Mouse (Mus musculus): ENCODE measurements around the gene Rnf157. TPM values are rescaled to one million over a fixed set of nuclear protein-coding genes. Genes with fewer than 3 reads are reported as not detected.

Gene Rnf157
- polyA plus RNA-seq, 1 experiment from 2014 or later, result 5.2 TPM

GRCm38 (mm10) chr11:116376945-116377661 is 35.7 kb downstream of the Rnf157 start:
- Histone ChIP-seq H3K9ac (ENCODE audit: low read length) (no peak overlapping the region), H3K36me3 (ENCODE audit: control insufficient read depth, insufficient read depth, low read length) (no peaks in the 10 kb centered on the region), H3K4me1 (ENCODE audit: control insufficient read depth, insufficient read depth, low read length) (no peaks in the 10 kb centered on the region), H3K27me3 (ENCODE audit: control insufficient read depth, insufficient read depth, low read length) (no peaks in the 10 kb centered on the region), H3K27ac (ENCODE audit: low read length) (no peak overlapping the region), H3K4me2 (ENCODE audit: low read depth, low read length) (no peak overlapping the region), H3K9me3 (replicated peaks; ENCODE audit: control insufficient read depth, low read length) (no peaks in the 10 kb centered on the region), H3K4me3 (replicated peaks; ENCODE audit: low read length) (no peak overlapping the region)
- no peak for ATAC-seq (ENCODE audit: insufficient read depth, low FRiP score)
- 74% methylated on average over 7 of the region's 7 CpGs for whole genome bisulfite sequencing

- WGBS, result 72% methylated on average over 4 of the region's 4 CpGs
- peak; percentile 49; the same call in 1 of the 2 replicates for ATAC-seq (ENCODE audit: insufficient read depth, low FRiP score)
Observed at GRCm38 (mm10) chr11:116371894-116372450, 40.9 kb downstream of the Rnf157 start.

GRCm38 (mm10) chr11:116369633-116370032 is 43.2 kb downstream of the Rnf157 start:
- Histone ChIP-seq H3K36me3 (ENCODE audit: control insufficient read depth, insufficient read depth, low read length) (no peaks in the 10 kb centered on the region), H3K9ac (ENCODE audit: low read length) (no peak overlapping the region), H3K9me3 (replicated peaks; ENCODE audit: control insufficient read depth, low read length) (no peaks in the 10 kb centered on the region), H3K4me2 (ENCODE audit: low read depth, low read length) (no peak overlapping the region), H3K4me3 (replicated peaks; ENCODE audit: low read length) (no peak overlapping the region), H3K27me3 (ENCODE audit: control insufficient read depth, insufficient read depth, low read length) (no peaks in the 10 kb centered on the region), H3K4me1 (ENCODE audit: control insufficient read depth, insufficient read depth, low read length) (peaks cover 6% of the 10 kb centered on the region; the same call in 1 of the 2 replicates), H3K27ac (ENCODE audit: low read length) (no peak overlapping the region)
- ATAC-seq (ENCODE audit: insufficient read depth, low FRiP score), result no peak
- 58% methylated on average over 5 of the region's 5 CpGs for WGBS

More at GRCm38 (mm10) chr11:116371894-116372450, 40.9 kb downstream of the Rnf157 start:
- no peak overlapping the region for H3K9ac ChIP-seq (ENCODE audit: low read length)
- no peaks in the 10 kb centered on the region for H3K36me3 ChIP-seq (ENCODE audit: control insufficient read depth, insufficient read depth, low read length)
- no peak overlapping the region for H3K4me3 ChIP-seq (replicated peaks; ENCODE audit: low read length)
- H3K27ac ChIP-seq (ENCODE audit: low read length), result peak overlapping the region; percentile 7; the same call in 1 of the 2 replicates
- no peak overlapping the region for H3K4me2 ChIP-seq (ENCODE audit: low read depth, low read length)
- H3K4me1 ChIP-seq (ENCODE audit: control insufficient read depth, insufficient read depth, low read length), result peaks cover 6% of the 10 kb centered on the region; the same call in 1 of the 2 replicates
- no peaks in the 10 kb centered on the region for H3K27me3 ChIP-seq (ENCODE audit: control insufficient read depth, insufficient read depth, low read length)
- no peaks in the 10 kb centered on the region for H3K9me3 ChIP-seq (replicated peaks; ENCODE audit: control insufficient read depth, low read length)

GRCm38 (mm10) chr11:116369051-116369450 is 43.8 kb downstream of the Rnf157 start:
- Histone ChIP-seq H3K4me3 (replicated peaks; ENCODE audit: low read length) (no peak overlapping the region), H3K36me3 (ENCODE audit: control insufficient read depth, insufficient read depth, low read length) (no peaks in the 10 kb centered on the region), H3K9ac (ENCODE audit: low read length) (no peak overlapping the region), H3K27ac (ENCODE audit: low read length) (no peak overlapping the region), H3K27me3 (ENCODE audit: control insufficient read depth, insufficient read depth, low read length) (no peaks in the 10 kb centered on the region), H3K4me1 (ENCODE audit: control insufficient read depth, insufficient read depth, low read length) (peaks cover 6% of the 10 kb centered on the region; the same call in 1 of the 2 replicates), H3K4me2 (ENCODE audit: low read depth, low read length) (no peak overlapping the region), H3K9me3 (replicated peaks; ENCODE audit: control insufficient read depth, low read length) (no peaks in the 10 kb centered on the region)
- 87% methylated on average over 14 of the region's 14 CpGs for WGBS
- no peak for ATAC-seq (ENCODE audit: insufficient read depth, low FRiP score)

GRCm38 (mm10) chr11:116368116-116368515 is 44.7 kb downstream of the Rnf157 start:
- WGBS, result 23% methylated on average over 9 of the region's 9 CpGs
- H3K4me2 ChIP-seq (ENCODE audit: low read depth, low read length), result no peak overlapping the region
- H3K9me3 ChIP-seq (replicated peaks; ENCODE audit: control insufficient read depth, low read length), result no peaks in the 10 kb centered on the region
- peaks cover 6% of the 10 kb centered on the region; the same call in 1 of the 2 replicates for H3K4me1 ChIP-seq (ENCODE audit: control insufficient read depth, insufficient read depth, low read length)
- H3K36me3 ChIP-seq (ENCODE audit: control insufficient read depth, insufficient read depth, low read length), result no peaks in the 10 kb centered on the region
- no peaks in the 10 kb centered on the region for H3K27me3 ChIP-seq (ENCODE audit: control insufficient read depth, insufficient read depth, low read length)
- no peak overlapping the region for H3K27ac ChIP-seq (ENCODE audit: low read length)
- H3K4me3 ChIP-seq (replicated peaks; ENCODE audit: low read length), result no peak overlapping the region
- no peak overlapping the region for H3K9ac ChIP-seq (ENCODE audit: low read length)
- ATAC-seq (ENCODE audit: insufficient read depth, low FRiP score), result peak; percentile 63; the same call in 1 of the 2 replicates

GRCm38 (mm10) chr11:116366647-116367046 is 46.2 kb downstream of the Rnf157 start:
- ATAC-seq (ENCODE audit: insufficient read depth, low FRiP score), result no peak
- peaks cover 5% of the 10 kb centered on the region; the same call in 1 of the 2 replicates for H3K4me1 ChIP-seq (ENCODE audit: control insufficient read depth, insufficient read depth, low read length)

GRCm38 (mm10) chr11:116366124-116366523 is 46.7 kb downstream of the Rnf157 start:
- Histone ChIP-seq H3K36me3 (ENCODE audit: control insufficient read depth, insufficient read depth, low read length) (no peaks in the 10 kb centered on the region), H3K4me1 (ENCODE audit: control insufficient read depth, insufficient read depth, low read length) (no peaks in the 10 kb centered on the region), H3K9ac (ENCODE audit: low read length) (no peak overlapping the region), H3K4me3 (replicated peaks; ENCODE audit: low read length) (no peak overlapping the region), H3K27me3 (ENCODE audit: control insufficient read depth, insufficient read depth, low read length) (no peaks in the 10 kb centered on the region), H3K27ac (ENCODE audit: low read length) (no peak overlapping the region), H3K9me3 (replicated peaks; ENCODE audit: control insufficient read depth, low read length) (no peaks in the 10 kb centered on the region), H3K4me2 (ENCODE audit: low read depth, low read length) (no peak overlapping the region)
- WGBS, result 83% methylated on average over 2 of the region's 2 CpGs
- no peak for ATAC-seq (ENCODE audit: insufficient read depth, low FRiP score)

More at GRCm38 (mm10) chr11:116366647-116367046, 46.2 kb downstream of the Rnf157 start:
- no peak overlapping the region for H3K27ac ChIP-seq (ENCODE audit: low read length)
- H3K9ac ChIP-seq (ENCODE audit: low read length), result no peak overlapping the region
- H3K4me3 ChIP-seq (replicated peaks; ENCODE audit: low read length), result no peak overlapping the region
- H3K4me2 ChIP-seq (ENCODE audit: low read depth, low read length), result no peak overlapping the region
- H3K36me3 ChIP-seq (ENCODE audit: control insufficient read depth, insufficient read depth, low read length), result no peaks in the 10 kb centered on the region
- no peaks in the 10 kb centered on the region for H3K9me3 ChIP-seq (replicated peaks; ENCODE audit: control insufficient read depth, low read length)
- H3K27me3 ChIP-seq (ENCODE audit: control insufficient read depth, insufficient read depth, low read length), result no peaks in the 10 kb centered on the region
- WGBS, result 83% methylated on average over 1 of the region's 1 CpGs

- H3K9ac ChIP-seq (ENCODE audit: low read length), result no peak overlapping the region
- H3K4me2 ChIP-seq (ENCODE audit: low read depth, low read length), result no peak overlapping the region
- H3K27me3 ChIP-seq (ENCODE audit: control insufficient read depth, insufficient read depth, low read length), result no peaks in the 10 kb centered on the region
- 47% methylated on average over 13 of the region's 13 CpGs for WGBS
- H3K27ac ChIP-seq (ENCODE audit: low read length), result no peak overlapping the region
- no peaks in the 10 kb centered on the region for H3K4me1 ChIP-seq (ENCODE audit: control insufficient read depth, insufficient read depth, low read length)
- peak; percentile 56 for ATAC-seq (ENCODE audit: insufficient read depth, low FRiP score)
- H3K36me3 ChIP-seq (ENCODE audit: control insufficient read depth, insufficient read depth, low read length), result no peaks in the 10 kb centered on the region
- no peaks in the 10 kb centered on the region for H3K9me3 ChIP-seq (replicated peaks; ENCODE audit: control insufficient read depth, low read length)
- no peak overlapping the region for H3K4me3 ChIP-seq (replicated peaks; ENCODE audit: low read length)
Observed at GRCm38 (mm10) chr11:116365432-116365831, 47.4 kb downstream of the Rnf157 start.

GRCm38 (mm10) chr11:116362015-116362414 is 50.8 kb downstream of the Rnf157 start:
- no peaks in the 10 kb centered on the region for H3K9me3 ChIP-seq (replicated peaks; ENCODE audit: control insufficient read depth, low read length)
- H3K27me3 ChIP-seq (ENCODE audit: control insufficient read depth, insufficient read depth, low read length), result no peaks in the 10 kb centered on the region
- ATAC-seq (ENCODE audit: insufficient read depth, low FRiP score), result no peak
- no peaks in the 10 kb centered on the region for H3K36me3 ChIP-seq (ENCODE audit: control insufficient read depth, insufficient read depth, low read length)
- no peak overlapping the region for H3K27ac ChIP-seq (ENCODE audit: low read length)
- no peak overlapping the region for H3K4me2 ChIP-seq (ENCODE audit: low read depth, low read length)
- no peak overlapping the region for H3K9ac ChIP-seq (ENCODE audit: low read length)
- 57% methylated on average over 11 of the region's 11 CpGs for WGBS
- no peaks in the 10 kb centered on the region; the same call in 1 of the 2 replicates for H3K4me1 ChIP-seq (ENCODE audit: control insufficient read depth, insufficient read depth, low read length)
- H3K4me3 ChIP-seq (replicated peaks; ENCODE audit: low read length), result no peak overlapping the region
